Mouse (Mus musculus): ENCODE data around the gene Pias1. TPM values are rescaled to one million over a fixed set of nuclear protein-coding genes. Genes with fewer than 3 reads are reported as not detected.

The Pias1 gene
- polyA plus RNA-seq, 1 experiment from 2014 or later: 61.9 TPM

DNA sequence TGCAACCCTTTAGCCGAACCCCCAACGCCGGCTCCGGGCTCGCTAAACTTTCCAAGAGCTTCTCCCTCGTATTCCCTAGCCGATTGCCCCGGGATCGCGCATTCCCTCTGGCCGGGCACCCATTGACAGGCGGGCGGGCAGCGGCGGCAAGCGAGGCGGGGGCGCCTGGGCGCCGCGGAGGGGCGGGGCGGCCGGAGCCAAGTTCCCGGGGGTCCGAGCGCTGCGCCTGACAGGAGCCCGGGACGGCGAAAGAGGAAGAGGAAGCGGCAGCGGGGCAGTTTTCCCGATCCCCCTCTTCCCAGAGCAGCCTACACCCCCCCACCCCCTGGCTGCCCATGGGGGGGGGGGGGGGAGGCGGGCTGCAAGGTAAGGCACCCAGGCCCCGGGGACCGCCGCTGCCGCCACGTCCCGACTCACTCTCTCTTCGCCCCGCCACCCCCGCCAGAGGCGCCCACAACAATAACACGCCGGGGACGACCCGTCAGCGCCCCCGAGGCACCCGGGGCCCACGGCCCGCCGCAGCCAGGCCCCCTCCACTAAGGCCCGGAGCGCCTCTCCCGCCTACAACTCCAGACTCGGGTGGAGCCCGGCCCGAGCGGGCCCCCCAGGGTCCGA is 7.5 kb downstream of the Pias1 start:
- H3K27ac ChIP-seq (replicated peaks): peak overlapping the region; percentile 99
- no peaks in the 10 kb centered on the region for H3K9me3 ChIP-seq (replicated peaks)
- H3K9ac ChIP-seq: peak overlapping the region; percentile 89
- H3K36me3 ChIP-seq: no peaks in the 10 kb centered on the region
- peaks cover 20% of the 10 kb centered on the region for H3K4me1 ChIP-seq
- no peaks in the 10 kb centered on the region for H3K27me3 ChIP-seq
- peak overlapping the region; percentile 83 for H3K4me2 ChIP-seq (replicated peaks)
- peak; percentile 78 for ATAC-seq (ENCODE audit: insufficient number of reproducible peaks, low FRiP score, low TSS enrichment, low read depth)
- peak overlapping the region; percentile 100 for H3K4me3 ChIP-seq (replicated peaks)
- WGBS: under 1% methylated on average over 44 of the region's 63 CpGs

DNA sequence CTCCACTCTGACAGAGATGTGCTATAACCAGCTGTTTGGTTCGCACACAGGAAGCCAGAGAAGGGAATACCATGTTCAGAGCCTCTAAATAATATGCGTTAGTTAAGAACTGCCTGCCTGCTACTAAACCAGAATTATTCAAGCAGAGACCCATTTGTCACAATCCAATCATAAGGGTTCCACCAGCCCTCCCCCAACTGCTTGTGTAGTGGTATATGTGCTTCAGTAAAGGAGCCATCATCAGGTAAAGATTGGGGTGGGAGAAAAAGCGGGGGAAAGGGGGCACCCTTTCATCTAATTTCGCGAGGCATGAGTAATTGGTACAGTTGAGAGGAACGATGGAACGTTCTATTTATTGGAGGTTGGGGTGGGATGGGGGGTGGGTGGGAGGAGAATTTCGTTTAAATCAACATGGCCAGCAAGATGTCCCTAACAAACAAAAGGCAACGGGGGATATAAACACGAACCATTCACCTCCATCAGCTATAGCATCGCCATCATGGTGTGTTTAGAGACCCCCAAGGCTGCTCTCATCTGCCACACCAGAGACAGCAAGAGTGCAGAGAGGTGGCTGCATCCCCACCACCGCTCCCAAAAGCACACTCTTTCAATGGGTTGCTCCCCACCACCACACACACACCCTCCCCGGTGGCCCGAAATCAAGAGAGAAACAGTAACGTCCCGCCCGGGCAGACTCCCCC is 8.1 kb downstream of the Pias1 start:
- H3K27ac ChIP-seq (replicated peaks): peak overlapping the region; percentile 99; the same call in 1 of the 2 replicates
- 0 out of 2 replicates have a peak, but pooled peaks cover under 1% of the 10 kb centered on the region for H3K36me3 ChIP-seq
- WGBS: 2% methylated on average over 17 of the region's 17 CpGs
- no peak for ATAC-seq (ENCODE audit: insufficient number of reproducible peaks, low FRiP score, low TSS enrichment, low read depth)
- H3K9me3 ChIP-seq (replicated peaks): no peaks in the 10 kb centered on the region
- peak overlapping the region; percentile 100 for H3K4me3 ChIP-seq (replicated peaks)
- peak overlapping the region; percentile 83 for H3K4me2 ChIP-seq (replicated peaks)
- no peaks in the 10 kb centered on the region for H3K27me3 ChIP-seq
- peak overlapping the region; percentile 89 for H3K9ac ChIP-seq
- H3K4me1 ChIP-seq: peaks cover 20% of the 10 kb centered on the region

DNA sequence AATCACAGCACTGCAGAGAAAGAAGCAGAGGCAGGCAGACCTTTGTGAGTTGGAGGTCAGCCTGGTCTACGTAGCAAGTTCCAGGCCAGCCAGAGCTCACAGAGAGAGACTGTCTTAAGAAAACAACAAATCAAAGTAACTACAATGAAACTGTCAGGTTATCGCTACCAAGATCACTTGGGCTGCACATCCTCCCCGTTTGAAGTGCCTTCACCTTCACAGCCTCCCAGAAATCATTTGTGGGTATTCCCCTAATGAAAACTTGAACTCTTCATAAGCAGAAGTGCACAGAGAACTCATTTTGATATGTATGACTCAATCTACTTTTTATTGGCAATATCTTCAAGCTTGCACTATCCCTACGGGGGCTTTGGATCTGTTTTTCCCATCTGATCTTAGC is 10.6 kb downstream of the Pias1 start:
- no peak for ATAC-seq (ENCODE audit: insufficient number of reproducible peaks, low FRiP score, low TSS enrichment, low read depth)
- Histone ChIP-seq H3K27me3 (no peaks in the 10 kb centered on the region), H3K9ac (no peak overlapping the region), H3K4me2 (replicated peaks) (no peak overlapping the region), H3K4me3 (replicated peaks) (no peak overlapping the region), H3K4me1 (peaks cover 20% of the 10 kb centered on the region), H3K9me3 (replicated peaks) (no peaks in the 10 kb centered on the region), H3K36me3 (0 out of 2 replicates have a peak, but pooled peaks cover 2% of the 10 kb centered on the region), H3K27ac (replicated peaks) (no peak overlapping the region)
- 70% methylated on average over 4 of the region's 4 CpGs for WGBS

GRCm38 (mm10) chr9:62975830-62976229 is 11.9 kb downstream of the Pias1 start:
- Histone ChIP-seq H3K4me2 (replicated peaks) (no peak overlapping the region), H3K4me3 (replicated peaks) (no peak overlapping the region), H3K27me3 (no peaks in the 10 kb centered on the region), H3K36me3 (0 out of 2 replicates have a peak, but pooled peaks cover 2% of the 10 kb centered on the region), H3K27ac (replicated peaks) (no peak overlapping the region), H3K9me3 (replicated peaks) (no peaks in the 10 kb centered on the region), H3K9ac (no peak overlapping the region), H3K4me1 (peaks cover 17% of the 10 kb centered on the region)
- ATAC-seq (ENCODE audit: insufficient number of reproducible peaks, low FRiP score, low TSS enrichment, low read depth): no peak
- WGBS: 38% methylated on average over 2 of the region's 2 CpGs

GRCm38 (mm10) chr9:62974439-62974838 is 13.3 kb downstream of the Pias1 start:
- Histone ChIP-seq H3K27ac (replicated peaks) (no peak overlapping the region), H3K4me3 (replicated peaks) (no peak overlapping the region), H3K4me2 (replicated peaks) (no peak overlapping the region), H3K4me1 (peaks cover 12% of the 10 kb centered on the region), H3K36me3 (0 out of 2 replicates have a peak, but pooled peaks cover 2% of the 10 kb centered on the region), H3K9me3 (replicated peaks) (no peaks in the 10 kb centered on the region), H3K27me3 (no peaks in the 10 kb centered on the region), H3K9ac (no peak overlapping the region)
- no peak for ATAC-seq (ENCODE audit: insufficient number of reproducible peaks, low FRiP score, low TSS enrichment, low read depth)
- 98% methylated on average over 2 of the region's 2 CpGs for WGBS

- Histone ChIP-seq H3K27ac (replicated peaks) (no peak overlapping the region), H3K9ac (no peak overlapping the region), H3K9me3 (replicated peaks) (no peaks in the 10 kb centered on the region), H3K27me3 (no peaks in the 10 kb centered on the region), H3K4me2 (replicated peaks) (no peak overlapping the region), H3K4me3 (replicated peaks) (no peak overlapping the region), H3K36me3 (0 out of 2 replicates have a peak, but pooled peaks cover 2% of the 10 kb centered on the region), H3K4me1 (peaks cover 9% of the 10 kb centered on the region; the same call in 1 of the 2 replicates)
- ATAC-seq (ENCODE audit: insufficient number of reproducible peaks, low FRiP score, low TSS enrichment, low read depth): no peak
- 60% methylated on average over 10 of the region's 10 CpGs for WGBS
Observed at GRCm38 (mm10) chr9:62972073-62972745, 15.5 kb downstream of the Pias1 start.

GRCm38 (mm10) chr9:62970345-62970744 is 17.4 kb downstream of the Pias1 start:
- no peak overlapping the region for H3K4me3 ChIP-seq (replicated peaks)
- ATAC-seq (ENCODE audit: insufficient number of reproducible peaks, low FRiP score, low TSS enrichment, low read depth): no peak
- no peak overlapping the region for H3K4me2 ChIP-seq (replicated peaks)
- 0 out of 2 replicates have a peak, but pooled peaks cover 2% of the 10 kb centered on the region for H3K36me3 ChIP-seq
- no peak overlapping the region for H3K27ac ChIP-seq (replicated peaks)
- peaks cover 7% of the 10 kb centered on the region; the same call in 1 of the 2 replicates for H3K4me1 ChIP-seq
- H3K9ac ChIP-seq: no peak overlapping the region
- H3K9me3 ChIP-seq (replicated peaks): no peaks in the 10 kb centered on the region
- H3K27me3 ChIP-seq: no peaks in the 10 kb centered on the region

- Histone ChIP-seq H3K9me3 (replicated peaks) (no peaks in the 10 kb centered on the region), H3K4me2 (replicated peaks) (no peak overlapping the region), H3K27ac (replicated peaks) (no peak overlapping the region), H3K4me1 (peaks cover 10% of the 10 kb centered on the region; the same call in 1 of the 2 replicates), H3K9ac (no peak overlapping the region), H3K4me3 (replicated peaks) (no peak overlapping the region), H3K36me3 (no peaks in the 10 kb centered on the region), H3K27me3 (no peaks in the 10 kb centered on the region)
- 98% methylated on average over 3 of the region's 3 CpGs for WGBS
- ATAC-seq (ENCODE audit: insufficient number of reproducible peaks, low FRiP score, low TSS enrichment, low read depth): no peak
Observed at GRCm38 (mm10) chr9:62966018-62966417, 21.7 kb downstream of the Pias1 start.

DNA sequence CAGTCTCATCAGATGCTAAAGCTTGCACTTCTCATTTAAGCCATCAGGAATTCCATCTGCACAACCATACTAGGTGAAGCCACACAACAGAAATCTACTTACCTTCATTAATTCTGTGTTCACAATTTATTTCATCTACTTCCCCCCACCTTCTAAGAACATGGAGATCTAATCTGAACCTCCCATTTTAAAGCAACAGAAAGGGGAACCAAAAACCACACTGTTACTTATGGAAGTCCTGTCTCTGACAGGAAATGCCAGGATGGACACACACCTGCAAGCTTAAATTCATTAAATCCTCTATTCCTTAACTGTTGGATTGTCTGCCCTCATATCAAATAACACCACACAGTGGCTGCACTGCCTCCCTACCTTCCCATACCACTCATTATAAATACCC is 35.0 kb downstream of the Pias1 start:
- Histone ChIP-seq H3K27me3 (no peaks in the 10 kb centered on the region), H3K4me3 (replicated peaks) (no peak overlapping the region), H3K36me3 (peaks cover 9% of the 10 kb centered on the region; the same call in 1 of the 2 replicates), H3K9ac (no peak overlapping the region), H3K4me2 (replicated peaks) (no peak overlapping the region), H3K4me1 (peaks cover 5% of the 10 kb centered on the region), H3K27ac (replicated peaks) (no peak overlapping the region), H3K9me3 (replicated peaks) (no peaks in the 10 kb centered on the region)
- no peak for ATAC-seq (ENCODE audit: insufficient number of reproducible peaks, low FRiP score, low TSS enrichment, low read depth)

- WGBS: 91% methylated on average over 6 of the region's 6 CpGs
- no peak for ATAC-seq (ENCODE audit: insufficient number of reproducible peaks, low FRiP score, low TSS enrichment, low read depth)
Observed at GRCm38 (mm10) chr9:62945346-62945745, 42.4 kb downstream of the Pias1 start.

DNA sequence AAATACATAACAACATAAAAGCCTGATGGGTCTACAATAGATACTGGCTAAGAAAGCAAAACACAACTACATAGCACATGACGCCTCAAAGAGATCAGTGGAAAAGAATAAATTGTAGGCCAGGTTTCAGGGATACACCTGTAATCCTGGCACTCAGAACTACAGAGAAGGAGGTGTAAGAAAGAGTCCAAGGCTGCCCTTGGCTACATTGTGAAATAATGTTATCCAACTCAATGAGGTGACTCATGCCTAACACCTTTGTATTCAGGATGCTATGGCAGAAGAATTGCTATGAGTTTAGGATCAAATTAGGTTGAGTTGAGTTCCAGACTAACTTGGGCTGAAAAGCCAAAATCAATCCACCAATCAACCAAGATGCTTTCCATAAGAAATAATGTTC is 43.7 kb downstream of the Pias1 start:
- ATAC-seq (ENCODE audit: insufficient number of reproducible peaks, low FRiP score, low TSS enrichment, low read depth): no peak
- Histone ChIP-seq H3K36me3 (no peaks in the 10 kb centered on the region), H3K27ac (replicated peaks) (no peak overlapping the region), H3K9ac (no peak overlapping the region), H3K4me3 (replicated peaks) (no peak overlapping the region), H3K4me1 (peaks cover 5% of the 10 kb centered on the region), H3K27me3 (no peaks in the 10 kb centered on the region), H3K9me3 (replicated peaks) (no peaks in the 10 kb centered on the region), H3K4me2 (replicated peaks) (no peak overlapping the region)
- WGBS: 90% methylated on average over 1 of the region's 1 CpGs

More at GRCm38 (mm10) chr9:62945346-62945745, 42.4 kb downstream of the Pias1 start:
- Histone ChIP-seq H3K36me3 (no peaks in the 10 kb centered on the region), H3K27ac (replicated peaks) (no peak overlapping the region), H3K4me3 (replicated peaks) (no peak overlapping the region), H3K4me1 (peaks cover 5% of the 10 kb centered on the region), H3K9me3 (replicated peaks) (no peaks in the 10 kb centered on the region), H3K9ac (no peak overlapping the region), H3K27me3 (no peaks in the 10 kb centered on the region), H3K4me2 (replicated peaks) (no peak overlapping the region)

All from embryonic facial prominence, embryonic 15.5 days (tissue).